Mouse (Mus musculus): ENCODE results near the gene Ncor2.

- no peak for TF ChIP-seq CTCF (IDR thresholded peaks at IDR 0.05; ENCODE audit: low read depth)
- TF ChIP-seq EP300 (optimal IDR thresholded peaks at IDR 0.05): no peak
These were observed 47.2 kb upstream of the Ncor2 start for GRCm38 (mm10) chr5:125226229-125226634.
